Mouse (Mus musculus) brain, embryonic 14.5 days (tissue): ENCODE measurements around the gene Bcl2.

ENCODE experiments used
- CTCF ChIP-seq: fragments of 200-500 bp; IDR thresholded peaks from 2 replicates; pipeline ENCODE4 v1.5.1; 2012; ENCODE audit warnings: inconsistent platforms, mild to moderate bottlenecking, moderate library complexity, borderline replicate concordance; ENCODE audit not compliant: insufficient read depth, insufficient read length; ENCODE audit errors: extremely low read depth
- POLR2A ChIP-seq: fragments of 200-500 bp; IDR thresholded peaks from 2 replicates; pipeline ENCODE4 v1.6.1; 2012; ENCODE audit warnings: mild to moderate bottlenecking, inconsistent platforms, borderline replicate concordance; ENCODE audit not compliant: poor library complexity, insufficient read depth, insufficient read length, severe bottlenecking; ENCODE audit errors: extremely low read depth

DNA sequence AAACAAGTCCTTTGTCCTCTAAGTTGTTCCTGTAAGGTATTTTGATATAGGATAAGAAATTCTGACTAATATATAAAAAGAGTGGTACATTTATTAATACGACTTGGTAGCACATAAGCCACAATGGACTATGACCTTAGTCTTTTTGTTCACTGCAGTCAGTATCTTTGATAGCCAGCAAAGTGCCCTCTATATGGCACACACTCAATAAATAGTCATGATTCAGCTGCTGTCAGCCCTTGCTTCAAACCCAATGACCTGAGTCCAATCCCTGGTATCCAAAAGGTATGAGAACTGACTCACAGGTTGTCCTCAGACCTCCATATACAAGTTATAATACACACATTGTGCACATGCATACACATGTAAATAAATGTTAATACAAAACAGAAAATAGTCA, 117.7 kb downstream of the Bcl2 start:
- TF ChIP-seq POLR2A: no peak
- TF ChIP-seq CTCF: no peak
